Mouse (Mus musculus): ENCODE measurements around the gene Olfr917. TPM values are rescaled to one million over a fixed set of nuclear protein-coding genes. Genes with fewer than 3 reads are reported as not detected.

Gene Olfr917
- not detected in 2 replicates for polyA plus RNA-seq (2016; fragmentation: Nextera tagmentation; extraction: Ambion mirVana)

DNA sequence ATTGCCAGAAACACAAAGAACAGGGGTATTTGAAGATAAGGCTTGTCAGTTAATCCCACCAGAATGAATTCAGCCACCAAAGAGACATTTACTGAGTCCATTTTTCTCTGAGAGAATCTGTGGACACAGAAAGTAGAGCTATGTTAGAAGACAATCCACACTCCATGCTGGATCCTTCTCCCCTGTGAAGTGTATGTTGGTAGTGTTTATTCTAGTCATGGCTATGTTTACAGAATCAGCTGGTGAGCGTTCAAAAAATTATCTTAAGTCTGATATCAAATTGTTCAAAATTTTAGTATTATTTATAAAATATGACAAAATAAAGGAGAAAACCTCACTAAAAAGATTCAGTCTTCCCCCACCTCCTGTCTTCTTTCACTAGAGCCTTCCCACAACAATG is at the start of gene Olfr917:
TSS of gene Olfr917 (minus strand) at position 101 of the 400 bp plus-strand sequence.
- no peaks in the 10 kb centered on the region for H3K36me3 ChIP-seq
- H3K4me3 ChIP-seq = no peak within 1 kb of the TSS
- no peaks in the 10 kb centered on the region for H3K9me3 ChIP-seq (replicated peaks)
- H3K27ac ChIP-seq = no peak within 1 kb of the TSS
- 91% methylated on average over 1 of the region's 1 CpGs for WGBS
- no peaks in the 10 kb centered on the region for H3K4me1 ChIP-seq
- no peak for DNase-seq (ENCODE audit: low spot score)
- H3K27me3 ChIP-seq (ENCODE audit: low read depth, poor library complexity, severe bottlenecking) = no peaks in the 10 kb centered on the region

DNA sequence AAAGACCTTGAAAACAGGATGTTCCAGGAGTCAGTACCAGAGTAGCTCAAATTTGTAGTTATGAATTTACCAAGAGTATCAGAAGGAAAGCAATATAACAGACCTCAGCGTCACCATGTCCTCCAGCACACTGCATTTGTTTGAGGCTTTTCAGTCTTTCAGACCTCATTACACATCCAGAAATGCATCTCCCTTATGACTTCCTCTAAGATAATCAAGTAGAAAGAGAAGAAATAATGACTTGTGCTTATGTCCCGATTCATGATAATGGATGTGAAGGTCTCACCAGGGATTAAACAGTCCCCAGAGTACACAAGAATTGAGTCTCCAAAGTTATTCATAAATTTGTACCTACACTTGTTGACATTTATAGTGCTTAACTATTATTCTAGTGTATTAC is 8.9 kb upstream of the Olfr917 start, which contains the start of gene Olfr918:
TSS of gene Olfr918 (minus strand) at position 101 of the 400 bp plus-strand sequence.
- Histone ChIP-seq H3K9me3 (replicated peaks) (no peaks in the 10 kb centered on the region), H3K36me3 (no peaks in the 10 kb centered on the region), H3K4me1 (no peaks in the 10 kb centered on the region), H3K4me3 (no peak within 1 kb of the TSS), H3K27me3 (ENCODE audit: low read depth, poor library complexity, severe bottlenecking) (no peaks in the 10 kb centered on the region), H3K27ac (no peak within 1 kb of the TSS)
- DNase-seq (ENCODE audit: low spot score) = no peak
- 95% methylated on average over 2 of the region's 2 CpGs for WGBS

DNA sequence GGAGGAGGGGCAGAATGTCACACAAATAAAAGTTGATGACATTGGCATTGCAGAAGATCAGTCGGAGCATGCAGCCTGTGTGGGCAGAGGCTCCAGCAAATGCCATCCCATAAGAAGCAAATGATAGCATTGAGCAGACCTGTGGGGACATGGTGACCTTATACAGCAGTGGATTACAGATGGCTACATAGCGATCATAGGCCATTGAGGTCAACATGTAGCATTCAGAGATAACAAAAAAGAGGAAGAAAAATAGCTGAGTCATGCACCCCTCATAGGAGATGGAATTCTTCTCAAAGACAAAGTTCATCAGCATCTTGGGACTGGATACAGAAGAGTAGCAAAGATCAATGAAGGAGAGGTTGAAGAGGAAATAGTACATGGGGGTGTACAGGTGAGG is 7.2 kb upstream of the Olfr917 start:
- WGBS = 90% methylated on average over 2 of the region's 2 CpGs
- Histone ChIP-seq H3K9me3 (replicated peaks) (no peaks in the 10 kb centered on the region), H3K4me1 (no peaks in the 10 kb centered on the region), H3K27ac (no peak overlapping the region), H3K4me3 (no peak overlapping the region), H3K27me3 (ENCODE audit: low read depth, poor library complexity, severe bottlenecking) (no peaks in the 10 kb centered on the region), H3K36me3 (no peaks in the 10 kb centered on the region)
- no peak for DNase-seq (ENCODE audit: low spot score)

DNA sequence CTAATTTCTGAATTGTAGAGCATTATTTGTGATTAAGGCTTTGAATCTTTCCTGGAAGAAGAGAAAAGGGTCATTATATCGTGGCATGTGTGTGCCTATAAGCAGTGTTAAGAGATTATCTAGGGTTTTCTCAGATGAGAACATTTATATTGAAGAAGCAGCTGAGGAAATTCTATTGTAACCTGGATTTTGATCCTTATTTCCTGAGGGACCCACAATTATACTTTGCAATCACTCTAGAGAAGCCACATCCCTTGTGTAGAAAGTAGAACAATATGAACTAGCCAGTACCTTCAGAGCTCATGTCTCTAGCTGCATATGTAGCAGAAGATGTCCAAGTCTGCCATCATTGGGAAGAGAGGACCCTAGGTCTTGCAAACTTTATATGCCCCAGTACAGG is 5.9 kb downstream of the Olfr917 start, which contains the start of gene Olfr916:
TSS of gene Olfr916 (minus strand) at position 101 of the 400 bp plus-strand sequence.
- H3K27me3 ChIP-seq (ENCODE audit: low read depth, poor library complexity, severe bottlenecking) = no peaks in the 10 kb centered on the region
- no peaks in the 10 kb centered on the region for H3K36me3 ChIP-seq
- H3K9me3 ChIP-seq (replicated peaks) = no peaks in the 10 kb centered on the region
- no peak within 1 kb of the TSS for H3K27ac ChIP-seq
- WGBS = 78% methylated on average over 1 of the region's 1 CpGs
- no peak within 1 kb of the TSS for H3K4me3 ChIP-seq
- H3K4me1 ChIP-seq = no peaks in the 10 kb centered on the region
- DNase-seq (ENCODE audit: low spot score) = no peak

DNA sequence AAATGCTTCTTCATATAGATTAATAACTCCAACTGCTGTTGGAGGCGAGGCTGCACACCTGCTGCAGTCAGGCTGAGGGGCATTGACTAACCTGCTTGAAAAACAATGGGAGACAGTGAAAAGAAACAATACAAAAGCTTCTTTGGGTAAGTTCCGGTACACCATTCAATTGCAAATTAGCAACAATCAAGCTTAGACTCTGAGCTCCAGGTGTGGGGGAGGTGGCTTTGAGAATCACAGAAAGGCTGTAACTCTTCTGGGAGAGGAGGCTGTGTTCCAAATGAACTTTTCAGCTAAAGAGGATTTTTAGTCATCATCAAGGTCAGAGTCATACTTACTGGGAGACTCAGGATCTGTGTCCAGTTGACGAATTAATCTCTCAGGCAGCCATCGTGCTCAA is 33.2 kb downstream of the Olfr917 start:
- H3K4me1 ChIP-seq = no peaks in the 10 kb centered on the region
- H3K27ac ChIP-seq = no peak overlapping the region
- no peak overlapping the region for H3K4me3 ChIP-seq
- no peak for DNase-seq (ENCODE audit: low spot score)
- no peaks in the 10 kb centered on the region for H3K27me3 ChIP-seq (ENCODE audit: low read depth, poor library complexity, severe bottlenecking)
- H3K9me3 ChIP-seq (replicated peaks) = no peaks in the 10 kb centered on the region
- 83% methylated on average over 4 of the region's 4 CpGs for WGBS
- no peaks in the 10 kb centered on the region for H3K36me3 ChIP-seq

Other genes starting within 250 kb of the Olfr917 start
- not detected in 2 replicates for gene Olfr901, start 236.4 kb downstream of the Olfr917 start, polyA plus RNA-seq (2016; fragmentation: Nextera tagmentation; extraction: Ambion mirVana)
- gene Olfr902, start 218.2 kb downstream of the Olfr917 start, polyA plus RNA-seq (2016; fragmentation: Nextera tagmentation; extraction: Ambion mirVana) = not detected in 2 replicates
- not detected in 2 replicates for gene Olfr904, start 202.7 kb downstream of the Olfr917 start, polyA plus RNA-seq (2016; fragmentation: Nextera tagmentation; extraction: Ambion mirVana)
- gene Olfr905, start 194.7 kb downstream of the Olfr917 start, polyA plus RNA-seq (2016; fragmentation: Nextera tagmentation; extraction: Ambion mirVana) = not detected in 2 replicates
- gene Olfr906, start 178.8 kb downstream of the Olfr917 start, polyA plus RNA-seq (2016; fragmentation: Nextera tagmentation; extraction: Ambion mirVana) = not detected in 2 replicates
- gene Olfr907, start 170.0 kb downstream of the Olfr917 start, polyA plus RNA-seq (2016; fragmentation: Nextera tagmentation; extraction: Ambion mirVana) = not detected in 2 replicates
- gene Olfr911-ps1, start 144.3 kb downstream of the Olfr917 start, polyA plus RNA-seq (2016; fragmentation: Nextera tagmentation; extraction: Ambion mirVana) = not detected in 2 replicates
- gene Olfr910, start 128.0 kb downstream of the Olfr917 start, polyA plus RNA-seq (2016; fragmentation: Nextera tagmentation; extraction: Ambion mirVana) = not detected in 2 replicates
- not detected in 2 replicates for gene Olfr912, start 85.7 kb downstream of the Olfr917 start, polyA plus RNA-seq (2016; fragmentation: Nextera tagmentation; extraction: Ambion mirVana)
- gene Olfr913, start 73.1 kb downstream of the Olfr917 start, polyA plus RNA-seq (2016; fragmentation: Nextera tagmentation; extraction: Ambion mirVana) = not detected in 2 replicates
- gene Olfr914, start 60.7 kb downstream of the Olfr917 start, polyA plus RNA-seq (2016; fragmentation: Nextera tagmentation; extraction: Ambion mirVana) = not detected in 2 replicates
- not detected in 2 replicates for gene Olfr916, start 6.0 kb downstream of the Olfr917 start, polyA plus RNA-seq (2016; fragmentation: Nextera tagmentation; extraction: Ambion mirVana)
- not detected in 2 replicates for gene Olfr918, start 8.8 kb upstream of the Olfr917 start, polyA plus RNA-seq (2016; fragmentation: Nextera tagmentation; extraction: Ambion mirVana)
- not detected in 2 replicates for gene Olfr919, start 37.8 kb upstream of the Olfr917 start, polyA plus RNA-seq (2016; fragmentation: Nextera tagmentation; extraction: Ambion mirVana)
- gene Vwa5a, start 52.4 kb upstream of the Olfr917 start, polyA plus RNA-seq (2016; fragmentation: Nextera tagmentation; extraction: Ambion mirVana) = 4.8 and 7.8 TPM in 2 replicates
- gene Olfr920, start 86.5 kb upstream of the Olfr917 start, polyA plus RNA-seq (2016; fragmentation: Nextera tagmentation; extraction: Ambion mirVana) = 0.04 TPM in 1 of 2 replicates, not detected in the other
- gene Olfr921, start 107.2 kb upstream of the Olfr917 start, polyA plus RNA-seq (2016; fragmentation: Nextera tagmentation; extraction: Ambion mirVana) = not detected in 2 replicates
- gene Olfr922, start 148.8 kb upstream of the Olfr917 start, polyA plus RNA-seq (2016; fragmentation: Nextera tagmentation; extraction: Ambion mirVana) = not detected in 2 replicates
- not detected in 2 replicates for gene Olfr923, start 160.7 kb upstream of the Olfr917 start, polyA plus RNA-seq (2016; fragmentation: Nextera tagmentation; extraction: Ambion mirVana)
- gene Olfr924, start 178.6 kb upstream of the Olfr917 start, polyA plus RNA-seq (2016; fragmentation: Nextera tagmentation; extraction: Ambion mirVana) = not detected in 2 replicates
- gene Olfr26, start 189.2 kb upstream of the Olfr917 start, polyA plus RNA-seq (2016; fragmentation: Nextera tagmentation; extraction: Ambion mirVana) = not detected in 2 replicates
- not detected in 2 replicates for gene Olfr926, start 211.3 kb upstream of the Olfr917 start, polyA plus RNA-seq (2016; fragmentation: Nextera tagmentation; extraction: Ambion mirVana)